Mouse (Mus musculus): ENCODE data around the gene Rps28. TPM values are rescaled to one million over a fixed set of nuclear protein-coding genes. Genes with fewer than 3 reads are reported as not detected.
A peak's percentile ranks its signal among the peaks of the same experiment; 100 is the strongest.

Rps28 gene
- polyA plus RNA-seq, 1 experiment from 2014 or later, result 653 TPM

DNA sequence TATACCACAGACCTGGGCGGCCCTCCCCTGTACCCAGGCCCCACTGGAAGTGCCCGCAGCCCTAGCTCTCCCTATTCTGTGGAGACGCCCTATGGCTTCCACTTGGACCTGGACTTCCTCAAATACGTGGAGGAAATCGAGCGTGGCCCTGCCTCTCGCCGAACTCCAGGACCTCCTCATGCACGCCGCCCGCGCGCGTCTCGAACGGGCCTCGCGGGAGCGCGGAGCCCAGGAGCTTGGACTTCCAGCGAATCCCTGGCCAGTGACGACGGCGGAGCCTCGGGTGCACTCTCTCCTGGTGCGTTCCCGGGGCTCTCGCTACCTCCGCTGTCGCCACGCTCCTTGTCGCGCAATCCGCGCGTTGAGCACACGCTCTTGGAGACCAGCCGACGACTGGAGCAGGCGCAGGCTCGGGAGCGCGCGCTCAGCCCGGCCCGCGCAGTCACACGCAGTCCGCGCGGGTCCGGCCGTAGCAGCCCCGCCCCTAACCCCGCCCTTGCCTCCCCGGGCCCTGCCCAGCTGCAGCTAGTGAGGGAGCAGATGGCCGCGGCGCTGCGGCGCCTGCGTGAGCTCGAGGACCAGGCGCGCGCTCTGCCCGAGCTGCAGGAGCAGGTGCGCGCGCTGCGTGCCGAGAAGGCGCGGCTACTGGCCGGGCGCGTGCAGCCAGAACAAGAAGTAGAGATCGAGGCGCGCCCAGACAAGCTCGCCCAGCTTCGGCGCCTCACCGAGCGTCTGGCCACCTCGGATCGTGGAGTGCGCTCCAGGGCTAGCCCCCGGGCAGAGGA, 7.0 kb downstream of the Rps28 start:
- peak overlapping the region; percentile 75 for H3K9ac ChIP-seq (replicated peaks; ENCODE audit: low read length)
- WGBS, result under 1% methylated on average over 85 of the region's 89 CpGs

GRCm38 (mm10) chr17:33816612-33817011, 7.8 kb downstream of the Rps28 start:
- no peak for DNase-seq
- Histone ChIP-seq H3K9ac (replicated peaks; ENCODE audit: low read length) (0 out of 2 replicates have a peak overlapping the region, but pooled peaks have one; percentile 75), H3K4me3 (replicated peaks; ENCODE audit: low read depth, low read length) (peak overlapping the region; percentile 51), H3K27me3 (ENCODE audit: control insufficient read depth, insufficient read depth, low read length) (no peaks in the 10 kb centered on the region), H3K4me2 (ENCODE audit: low read length) (peak overlapping the region; percentile 92), H3K36me3 (ENCODE audit: control insufficient read depth, insufficient read depth, low read length) (peaks cover 31% of the 10 kb centered on the region), H3K9me3 (ENCODE audit: control insufficient read depth, low read length) (no peaks in the 10 kb centered on the region), H3K27ac (replicated peaks; ENCODE audit: low read depth, low read length) (no peak overlapping the region), H3K4me1 (ENCODE audit: control insufficient read depth, insufficient read depth, low read length) (peaks cover 12% of the 10 kb centered on the region)
- WGBS, result 83% methylated on average over 5 of the region's 5 CpGs
- ATAC-seq (ENCODE audit: low FRiP score, low TSS enrichment), result no peak

More for the DNA sequence above, 7.0 kb downstream of the Rps28 start:
- Histone ChIP-seq H3K4me1 (ENCODE audit: control insufficient read depth, insufficient read depth, low read length) (peaks cover 12% of the 10 kb centered on the region), H3K27me3 (ENCODE audit: control insufficient read depth, insufficient read depth, low read length) (no peaks in the 10 kb centered on the region), H3K27ac (replicated peaks; ENCODE audit: low read depth, low read length) (peak overlapping the region; percentile 87), H3K4me3 (replicated peaks; ENCODE audit: low read depth, low read length) (peak overlapping the region; percentile 51), H3K9me3 (ENCODE audit: control insufficient read depth, low read length) (no peaks in the 10 kb centered on the region), H3K4me2 (ENCODE audit: low read length) (peak overlapping the region; percentile 92), H3K36me3 (ENCODE audit: control insufficient read depth, insufficient read depth, low read length) (peaks cover 39% of the 10 kb centered on the region)
- ATAC-seq (ENCODE audit: low FRiP score, low TSS enrichment) (peak; percentile 97), DNase-seq (peak; percentile 98)

- Histone ChIP-seq H3K27ac (replicated peaks; ENCODE audit: low read depth, low read length) (no peak overlapping the region), H3K9ac (replicated peaks; ENCODE audit: low read length) (no peak overlapping the region), H3K9me3 (ENCODE audit: control insufficient read depth, low read length) (no peaks in the 10 kb centered on the region), H3K4me2 (ENCODE audit: low read length) (no peak overlapping the region), H3K4me1 (ENCODE audit: control insufficient read depth, insufficient read depth, low read length) (peaks cover 12% of the 10 kb centered on the region), H3K36me3 (ENCODE audit: control insufficient read depth, insufficient read depth, low read length) (peaks cover 19% of the 10 kb centered on the region), H3K27me3 (ENCODE audit: control insufficient read depth, insufficient read depth, low read length) (no peaks in the 10 kb centered on the region), H3K4me3 (replicated peaks; ENCODE audit: low read depth, low read length) (no peak overlapping the region)
- no peak for DNase-seq
- 94% methylated on average over 6 of the region's 6 CpGs for WGBS
- ATAC-seq (ENCODE audit: low FRiP score, low TSS enrichment), result no peak
Observed at GRCm38 (mm10) chr17:33815399-33815798, 9.0 kb downstream of the Rps28 start.

- no peak overlapping the region for H3K4me2 ChIP-seq (ENCODE audit: low read length)
- H3K27ac ChIP-seq (replicated peaks; ENCODE audit: low read depth, low read length), result no peak overlapping the region
- no peak overlapping the region for H3K4me3 ChIP-seq (replicated peaks; ENCODE audit: low read depth, low read length)
- H3K27me3 ChIP-seq (ENCODE audit: control insufficient read depth, insufficient read depth, low read length), result no peaks in the 10 kb centered on the region
- no peaks in the 10 kb centered on the region for H3K9me3 ChIP-seq (ENCODE audit: control insufficient read depth, low read length)
- WGBS, result 79% methylated on average over 4 of the region's 4 CpGs
- no peak overlapping the region for H3K9ac ChIP-seq (replicated peaks; ENCODE audit: low read length)
- peaks cover 6% of the 10 kb centered on the region for H3K4me1 ChIP-seq (ENCODE audit: control insufficient read depth, insufficient read depth, low read length)
- no peaks in the 10 kb centered on the region for H3K36me3 ChIP-seq (ENCODE audit: control insufficient read depth, insufficient read depth, low read length)
- no peak for ATAC-seq (ENCODE audit: low FRiP score, low TSS enrichment)
- no peak for DNase-seq
Observed at GRCm38 (mm10) chr17:33812990-33813389, 11.4 kb downstream of the Rps28 start.

GRCm38 (mm10) chr17:33812475-33812874, 11.9 kb downstream of the Rps28 start:
- DNase-seq (no peak), ATAC-seq (ENCODE audit: low FRiP score, low TSS enrichment) (no peak)
- no peak overlapping the region for H3K4me3 ChIP-seq (replicated peaks; ENCODE audit: low read depth, low read length)
- H3K27me3 ChIP-seq (ENCODE audit: control insufficient read depth, insufficient read depth, low read length), result no peaks in the 10 kb centered on the region
- H3K36me3 ChIP-seq (ENCODE audit: control insufficient read depth, insufficient read depth, low read length), result no peaks in the 10 kb centered on the region
- WGBS, result 76% methylated on average over 3 of the region's 3 CpGs
- no peak overlapping the region for H3K4me2 ChIP-seq (ENCODE audit: low read length)
- 0 out of 2 replicates have a peak, but pooled peaks cover 5% of the 10 kb centered on the region for H3K4me1 ChIP-seq (ENCODE audit: control insufficient read depth, insufficient read depth, low read length)
- no peak overlapping the region for H3K9ac ChIP-seq (replicated peaks; ENCODE audit: low read length)
- no peak overlapping the region for H3K27ac ChIP-seq (replicated peaks; ENCODE audit: low read depth, low read length)
- H3K9me3 ChIP-seq (ENCODE audit: control insufficient read depth, low read length), result no peaks in the 10 kb centered on the region

DNA sequence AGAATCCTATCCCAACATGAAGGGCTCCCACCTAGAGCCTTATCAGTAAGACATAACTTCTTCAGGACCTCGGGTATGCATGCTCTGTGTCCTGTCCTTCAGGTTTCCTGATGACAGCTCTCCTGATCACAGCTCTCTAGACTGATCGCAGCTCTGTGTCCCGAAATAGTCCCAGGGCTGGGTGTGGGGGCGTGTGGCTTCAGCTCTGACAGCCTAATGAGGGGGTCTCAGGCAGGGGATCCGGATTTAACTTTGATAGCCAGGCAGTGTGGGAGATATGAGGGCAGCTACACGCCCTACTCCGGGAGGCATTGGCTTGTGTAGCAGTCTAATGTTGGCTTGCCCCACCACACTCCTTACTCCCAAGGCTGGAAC, 13.2 kb downstream of the Rps28 start:
- H3K27ac ChIP-seq (replicated peaks; ENCODE audit: low read depth, low read length), result no peak overlapping the region
- no peak for DNase-seq
- H3K4me1 ChIP-seq (ENCODE audit: control insufficient read depth, insufficient read depth, low read length), result no peaks in the 10 kb centered on the region
- WGBS, result 34% methylated on average over 7 of the region's 7 CpGs
- peak overlapping the region; percentile 47; the same call in 1 of the 2 replicates for H3K4me3 ChIP-seq (replicated peaks; ENCODE audit: low read depth, low read length)
- no peaks in the 10 kb centered on the region for H3K36me3 ChIP-seq (ENCODE audit: control insufficient read depth, insufficient read depth, low read length)
- no peaks in the 10 kb centered on the region for H3K9me3 ChIP-seq (ENCODE audit: control insufficient read depth, low read length)
- no peaks in the 10 kb centered on the region for H3K27me3 ChIP-seq (ENCODE audit: control insufficient read depth, insufficient read depth, low read length)
- peak overlapping the region; percentile 48; the same call in 1 of the 2 replicates for H3K9ac ChIP-seq (replicated peaks; ENCODE audit: low read length)
- no peak for ATAC-seq (ENCODE audit: low FRiP score, low TSS enrichment)
- peak overlapping the region; percentile 75 for H3K4me2 ChIP-seq (ENCODE audit: low read length)

GRCm38 (mm10) chr17:33810334-33811141, 13.8 kb downstream of the Rps28 start, which contains the start of gene Kank3:
Gene Kank3, plus strand, starts transcription at chr17:33810519.
- Histone ChIP-seq H3K4me1 (ENCODE audit: control insufficient read depth, insufficient read depth, low read length) (no peaks in the 10 kb centered on the region), H3K4me2 (ENCODE audit: low read length) (peak within 1 kb of the TSS; percentile 75), H3K27ac (replicated peaks; ENCODE audit: low read depth, low read length) (no peak within 1 kb of the TSS), H3K4me3 (replicated peaks; ENCODE audit: low read depth, low read length) (peak within 1 kb of the TSS; percentile 47), H3K27me3 (ENCODE audit: control insufficient read depth, insufficient read depth, low read length) (no peaks in the 10 kb centered on the region), H3K9ac (replicated peaks; ENCODE audit: low read length) (peak within 1 kb of the TSS; percentile 48), H3K36me3 (ENCODE audit: control insufficient read depth, insufficient read depth, low read length) (no peaks in the 10 kb centered on the region), H3K9me3 (ENCODE audit: control insufficient read depth, low read length) (no peaks in the 10 kb centered on the region)
- peak; percentile 98 for ATAC-seq (ENCODE audit: low FRiP score, low TSS enrichment)
- under 1% methylated on average over 36 of the region's 36 CpGs for WGBS
- DNase-seq, result peak; percentile 97

DNA sequence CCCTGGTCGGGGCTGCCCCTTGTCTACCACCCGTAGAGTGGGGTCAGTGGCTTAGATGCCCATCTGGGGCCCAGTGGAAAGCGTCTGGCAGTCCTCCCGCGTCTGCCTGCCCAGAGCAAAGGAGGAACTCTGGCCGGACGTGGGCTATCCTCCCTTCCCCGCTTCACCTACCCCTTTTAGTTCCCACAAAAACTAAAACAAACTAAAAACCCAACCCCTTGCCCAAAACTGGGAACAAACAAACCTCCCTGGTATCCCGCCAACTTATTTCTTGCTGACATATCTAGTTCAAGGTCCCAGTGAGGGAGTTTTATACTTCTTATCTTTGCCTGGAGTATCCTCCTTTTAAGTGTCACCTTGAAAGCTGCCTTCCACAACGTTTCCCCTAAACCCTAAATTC, 16.2 kb downstream of the Rps28 start:
- no peaks in the 10 kb centered on the region for H3K27me3 ChIP-seq (ENCODE audit: control insufficient read depth, insufficient read depth, low read length)
- no peak overlapping the region for H3K9ac ChIP-seq (replicated peaks; ENCODE audit: low read length)
- no peak overlapping the region for H3K27ac ChIP-seq (replicated peaks; ENCODE audit: low read depth, low read length)
- WGBS, result 39% methylated on average over 10 of the region's 10 CpGs
- DNase-seq (no peak), ATAC-seq (ENCODE audit: low FRiP score, low TSS enrichment) (no peak)
- H3K9me3 ChIP-seq (ENCODE audit: control insufficient read depth, low read length), result no peaks in the 10 kb centered on the region
- no peaks in the 10 kb centered on the region for H3K4me1 ChIP-seq (ENCODE audit: control insufficient read depth, insufficient read depth, low read length)
- H3K36me3 ChIP-seq (ENCODE audit: control insufficient read depth, insufficient read depth, low read length), result no peaks in the 10 kb centered on the region
- no peak overlapping the region for H3K4me2 ChIP-seq (ENCODE audit: low read length)
- no peak overlapping the region for H3K4me3 ChIP-seq (replicated peaks; ENCODE audit: low read depth, low read length)
